Mouse (Mus musculus): Measurements from ENCODE around the gene Klhl32. TPM values are rescaled to one million over a fixed set of nuclear protein-coding genes. Genes with fewer than 3 reads are reported as not detected.

Gene Klhl32
- total RNA-seq, 2 experiments from 2014 or later = 15.6 to 17.5 TPM

GRCm38 (mm10) chr4:24785757-24786532, 65.0 kb downstream of the Klhl32 start:
- TF ChIP-seq CTCF (conservative IDR thresholded peaks at IDR 0.05) = no peak
- no peak for DNase-seq (ENCODE audit: low spot score in 2 of 2)
- H3K4me3 ChIP-seq = no peak overlapping the region
- no peak overlapping the region for H3K27ac ChIP-seq

GRCm38 (mm10) chr4:24765919-24766318, 85.0 kb downstream of the Klhl32 start:
- no peak for TF ChIP-seq CTCF (conservative IDR thresholded peaks at IDR 0.05)
- no peak overlapping the region for H3K27ac ChIP-seq
- no peak overlapping the region for H3K4me3 ChIP-seq
- DNase-seq (ENCODE audit: low spot score in 2 of 2) = no peak

GRCm38 (mm10) chr4:24765469-24765868, 85.5 kb downstream of the Klhl32 start:
- no peak for DNase-seq (ENCODE audit: low spot score in 2 of 2)
- TF ChIP-seq CTCF (conservative IDR thresholded peaks at IDR 0.05) = no peak
- Histone ChIP-seq H3K4me3 (no peak overlapping the region), H3K27ac (no peak overlapping the region)

- peak in 1 of 2 experiments; percentile 66 for DNase-seq (ENCODE audit: low spot score in 2 of 2)
- Histone ChIP-seq H3K4me3 (no peak overlapping the region), H3K27ac (0 out of 2 replicates have a peak overlapping the region, but pooled peaks have one; percentile 5)
- TF ChIP-seq CTCF (conservative IDR thresholded peaks at IDR 0.05) = peak; percentile 41
These were observed 86.4 kb downstream of the Klhl32 start for GRCm38 (mm10) chr4:24764558-24764957.

DNA sequence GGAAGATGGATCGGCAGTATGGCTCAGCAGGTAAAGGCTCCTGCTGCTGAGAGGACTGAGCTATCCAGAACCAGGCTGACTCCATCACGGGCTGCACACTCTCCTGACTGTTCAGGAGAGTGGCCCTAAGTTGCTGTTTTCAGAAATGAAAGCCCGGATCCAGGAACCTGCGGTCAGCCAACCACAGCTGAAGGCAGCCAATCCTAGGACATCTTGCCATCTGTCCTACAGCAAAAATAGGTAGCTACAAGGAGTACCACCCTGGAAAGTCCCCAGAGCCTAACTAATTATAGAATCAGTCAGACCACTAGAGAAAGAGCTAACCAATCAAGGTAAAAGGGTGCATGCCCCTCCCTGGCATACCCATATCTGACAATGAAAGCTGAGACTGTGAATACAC, 87.5 kb downstream of the Klhl32 start:
- no peak for DNase-seq (ENCODE audit: low spot score in 2 of 2)
- no peak for TF ChIP-seq CTCF (conservative IDR thresholded peaks at IDR 0.05)
- no peak overlapping the region for H3K27ac ChIP-seq
- H3K4me3 ChIP-seq = no peak overlapping the region

DNA sequence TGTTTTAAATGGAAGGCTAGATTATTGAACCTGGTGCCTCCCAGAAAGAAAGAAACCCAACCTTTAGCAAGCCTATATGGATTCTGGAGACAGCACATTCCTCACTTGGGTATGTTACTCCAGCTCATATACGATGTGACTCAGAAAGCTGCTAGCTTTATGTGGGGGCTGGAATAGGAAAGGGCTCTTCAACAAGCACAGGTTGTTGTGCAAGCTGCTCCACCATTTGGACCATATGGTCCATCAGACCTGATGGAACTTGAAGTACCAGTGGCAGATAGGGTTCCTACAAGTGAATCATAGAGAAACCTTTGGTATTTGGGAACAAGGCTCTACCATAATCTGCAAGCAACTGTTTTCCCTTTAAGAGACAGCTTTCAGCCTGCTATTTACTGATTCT, 92.0 kb downstream of the Klhl32 start:
- no peak overlapping the region for H3K4me3 ChIP-seq
- no peak for TF ChIP-seq CTCF (conservative IDR thresholded peaks at IDR 0.05)
- peak; percentile 61 to 66 for DNase-seq (ENCODE audit: low spot score in 2 of 2)
- no peak overlapping the region for H3K27ac ChIP-seq

GRCm38 (mm10) chr4:24752517-24753208, 98.3 kb downstream of the Klhl32 start:
- DNase-seq (ENCODE audit: low spot score in 2 of 2) = peak; percentile 10 to 19
- no peak for TF ChIP-seq CTCF (conservative IDR thresholded peaks at IDR 0.05)
- H3K27ac ChIP-seq = no peak overlapping the region
- no peak overlapping the region for H3K4me3 ChIP-seq

GRCm38 (mm10) chr4:24737080-24737479, 113.8 kb downstream of the Klhl32 start:
- Histone ChIP-seq H3K4me3 (no peak overlapping the region), H3K27ac (no peak overlapping the region)
- DNase-seq (ENCODE audit: low spot score in 2 of 2) = peak in 1 of 2 experiments; percentile 28
- no peak for TF ChIP-seq CTCF (conservative IDR thresholded peaks at IDR 0.05)

DNA sequence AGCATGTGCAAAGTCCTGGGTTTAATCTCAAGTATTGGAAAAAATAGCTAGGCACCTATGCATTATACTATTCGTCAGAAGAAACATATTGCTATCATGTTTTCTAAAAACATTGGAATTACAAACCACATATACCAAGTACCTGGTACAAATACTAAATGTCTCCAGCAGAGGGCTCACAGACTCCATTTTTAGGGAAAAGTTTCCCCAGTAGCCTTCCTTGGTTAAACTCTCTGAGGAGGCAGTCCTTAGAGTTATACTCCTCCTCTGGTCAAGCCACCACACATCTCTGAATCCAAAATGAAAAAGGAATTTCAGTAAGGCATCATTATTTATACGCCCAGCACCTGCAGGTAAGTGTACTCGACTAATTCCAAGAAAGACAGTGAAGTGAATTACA, 130.1 kb downstream of the Klhl32 start:
- Histone ChIP-seq H3K4me3 (no peak overlapping the region), H3K27ac (no peak overlapping the region)
- peak; percentile 48 to 77 for DNase-seq (ENCODE audit: low spot score in 2 of 2)
- peak; percentile 88 for TF ChIP-seq CTCF (conservative IDR thresholded peaks at IDR 0.05)

DNA sequence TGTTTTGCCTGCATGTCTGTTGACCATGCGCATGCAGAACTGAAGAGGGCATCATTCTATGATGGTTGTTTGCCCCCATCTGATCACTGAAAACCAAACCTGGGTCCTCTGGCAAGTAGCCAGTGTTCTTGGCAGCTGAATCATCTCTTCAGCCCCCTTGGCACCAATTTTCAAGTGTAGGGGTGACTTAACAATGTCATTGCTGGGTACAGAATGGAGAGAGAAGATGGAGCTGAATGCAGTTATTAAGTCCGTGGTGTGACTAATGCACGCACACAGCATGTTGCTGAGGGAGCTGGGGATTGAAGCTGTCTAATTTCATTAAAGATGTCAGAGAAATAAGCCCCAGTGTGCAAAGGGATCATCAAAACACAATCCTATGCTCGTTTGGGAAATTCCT, 135.4 kb downstream of the Klhl32 start:
- no peak for TF ChIP-seq CTCF (conservative IDR thresholded peaks at IDR 0.05)
- no peak overlapping the region for H3K4me3 ChIP-seq
- H3K27ac ChIP-seq = no peak overlapping the region
- no peak for DNase-seq (ENCODE audit: low spot score in 2 of 2)

DNA sequence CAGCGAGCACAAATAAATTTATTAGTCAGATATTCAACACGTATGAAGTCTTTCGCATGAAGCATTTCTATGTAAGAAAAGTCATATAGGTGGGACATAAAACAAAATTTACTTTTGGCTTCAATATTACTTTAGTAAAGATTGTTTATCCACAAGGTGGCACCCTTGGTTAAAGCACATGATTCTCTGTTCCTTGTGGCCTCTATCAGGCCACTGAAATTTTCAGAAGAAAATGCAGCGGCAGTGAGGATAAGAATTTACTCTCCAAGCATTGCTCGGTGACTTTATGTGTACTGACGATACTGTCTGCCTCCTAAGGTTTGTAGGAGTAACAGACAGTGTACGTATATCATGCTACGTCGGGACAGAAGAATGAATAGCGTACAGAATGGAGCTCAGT, 136.6 kb downstream of the Klhl32 start:
- peak; percentile 76 for TF ChIP-seq CTCF (conservative IDR thresholded peaks at IDR 0.05)
- H3K27ac ChIP-seq = no peak overlapping the region
- H3K4me3 ChIP-seq = no peak overlapping the region
- no peak for DNase-seq (ENCODE audit: low spot score in 2 of 2)

DNA sequence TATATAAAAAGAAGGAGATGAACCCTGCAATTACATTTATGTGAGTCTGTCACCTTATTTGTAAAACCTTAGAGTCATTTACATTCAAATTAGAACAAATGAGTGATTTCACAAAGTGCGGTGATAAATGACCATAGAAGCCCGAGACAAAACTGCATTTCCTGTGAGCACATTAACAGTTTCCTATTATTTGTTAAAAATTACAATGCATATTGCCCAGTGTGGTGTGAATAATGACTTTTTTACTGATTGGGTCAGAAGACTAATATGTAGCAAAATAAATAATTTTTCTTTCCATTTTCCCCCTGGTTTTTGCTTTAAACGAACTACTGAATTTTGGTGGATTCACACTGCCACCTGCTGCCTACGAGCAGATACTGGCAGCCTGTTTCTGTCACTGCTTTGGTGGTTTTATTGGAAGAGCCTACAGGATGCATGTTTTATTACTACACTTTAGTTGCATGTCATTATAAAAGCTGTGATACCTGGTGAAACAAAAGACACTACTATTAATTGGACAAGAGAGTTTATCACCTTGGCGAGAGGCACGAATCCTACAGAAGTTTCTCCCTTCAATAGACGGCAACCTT, 152.3 kb downstream of the Klhl32 start:
- Histone ChIP-seq H3K4me3 (no peak overlapping the region), H3K27ac (no peak overlapping the region)
- DNase-seq (ENCODE audit: low spot score in 2 of 2) = peak; percentile 33 to 46
- TF ChIP-seq CTCF (conservative IDR thresholded peaks at IDR 0.05) = peak; percentile 90

DNA sequence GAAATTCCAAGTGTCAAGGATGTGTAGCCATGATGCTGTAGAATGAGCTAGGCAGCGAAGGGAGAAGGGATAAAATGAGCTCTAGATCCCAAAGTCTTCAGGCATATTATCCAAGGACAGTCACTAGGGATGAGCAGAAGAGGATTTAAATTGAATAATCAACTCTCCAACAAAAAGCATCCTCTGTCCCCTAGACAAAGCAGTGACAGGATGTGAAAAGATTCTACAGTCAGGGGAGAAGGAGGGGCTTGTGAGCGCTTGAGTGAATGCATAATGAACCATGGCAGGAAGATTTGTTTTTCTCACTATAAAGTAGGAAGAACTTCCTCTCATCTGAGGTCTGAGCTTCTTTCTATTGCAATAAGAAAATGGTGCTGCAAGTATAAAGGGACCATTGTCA, 170.8 kb downstream of the Klhl32 start:
- Histone ChIP-seq H3K4me3 (no peak overlapping the region), H3K27ac (no peak overlapping the region)
- DNase-seq (ENCODE audit: low spot score in 2 of 2) = no peak
- TF ChIP-seq CTCF (conservative IDR thresholded peaks at IDR 0.05) = no peak

Measured in layer of hippocampus, adult 2 months (tissue).